13 mouse cellular contexts compared by ENCODE assay signal in genomic region chr16:95675212-95675611, GRCm38 (mm10). TPM values are rescaled to one million over a fixed set of nuclear protein-coding genes. Genes with fewer than 3 reads are reported as not detected.
DNase-seq lines count a peak whose midpoint lies in the region; ATAC-seq and TF ChIP-seq lines count a peak whose summit lies in the region.
"Had no signal": no experiment of that assay in that cellular context is flagged by ENCODE, and none has a peak within 500 bp of the region (broad histone marks: within the 10 kb centered on the region; RNA-seq: fewer than 3 reads in every experiment).

No protein-coding gene starts in this region.

- DNase-seq in lung, postnatal 0 days (ENCODE audit: low spot score), result peak; percentile 44
- DNase-seq in lung, postnatal 36 days, result no peak
- peak; percentile 27 for DNase-seq in embryonic facial prominence, embryonic 14.5 days (ENCODE audit: low spot score)
- no peak for DNase-seq in gastrocnemius, postnatal 10 days
- DNase-seq in cerebellum, adult 2 months, result no peak
- DNase-seq: cerebellum, adult 11 months; kidney, postnatal 10 days; left cerebral cortex, postnatal 4 days; thymus, adult 2 months had no signal

- no peak for TF ChIP-seq POLR2A in cerebellum, adult 2 months (IDR thresholded peaks at IDR 0.05; ENCODE audit: borderline replicate concordance, insufficient read depth, low read length)

- H3K4me2 ChIP-seq in lung, postnatal 0 days (replicated peaks; ENCODE audit: low read depth, low read length), result no peak overlapping the region
- H3K4me2 ChIP-seq in embryonic facial prominence, embryonic 14.5 days (ENCODE audit: low read depth, low read length), result no peak overlapping the region
- H3K4me2 ChIP-seq in limb, embryonic 13.5 days (replicated peaks), result no peak overlapping the region

- no peaks in the 10 kb centered on the region for H3K4me1 ChIP-seq in lung, postnatal 0 days (ENCODE audit: insufficient read depth, low read depth, low read length)
- peaks cover 16% of the 10 kb centered on the region for H3K4me1 ChIP-seq in embryonic facial prominence, embryonic 14.5 days (ENCODE audit: control insufficient read depth, insufficient read depth, low read length)
- H3K4me1 ChIP-seq in limb, embryonic 13.5 days, result peaks cover 22% of the 10 kb centered on the region
- no peaks in the 10 kb centered on the region for H3K4me1 ChIP-seq in cerebellum, adult 2 months (ENCODE audit: control insufficient read depth, insufficient read depth, low read length)

- 47% methylated on average over 11 of the region's 11 CpGs for WGBS in lung, postnatal 0 days
- 41% methylated on average over 11 of the region's 11 CpGs for WGBS in embryonic facial prominence, embryonic 14.5 days
- WGBS in limb, embryonic 13.5 days, result 39% methylated on average over 11 of the region's 11 CpGs
- 87% methylated on average over 11 of the region's 11 CpGs for WGBS in cerebellum, adult 2 months

- no peak overlapping the region for H3K9ac ChIP-seq in lung, postnatal 0 days (replicated peaks; ENCODE audit: low read depth)
- no peak overlapping the region for H3K9ac ChIP-seq in embryonic facial prominence, embryonic 14.5 days (ENCODE audit: low read depth, low read length)
- no peak overlapping the region for H3K9ac ChIP-seq in limb, embryonic 13.5 days

- H3K4me3 ChIP-seq in lung, postnatal 0 days (ENCODE audit: low read depth, low read length), result no peak overlapping the region
- H3K4me3 ChIP-seq in embryonic facial prominence, embryonic 14.5 days (ENCODE audit: low read depth, low read length), result no peak overlapping the region
- H3K4me3 ChIP-seq in limb, embryonic 13.5 days, result no peak overlapping the region
- no peak overlapping the region for H3K4me3 ChIP-seq in cerebellum, adult 2 months (replicated peaks; ENCODE audit: insufficient read depth, low read depth, low read length)

- no peak for TF ChIP-seq CTCF in lung, postnatal 0 days (IDR thresholded peaks at IDR 0.05)
- no peak for TF ChIP-seq CTCF in cerebellum, adult 2 months (IDR thresholded peaks at IDR 0.05; ENCODE audit: borderline replicate concordance, insufficient read depth, low read depth, low read length)

- H3K27ac ChIP-seq in lung, postnatal 0 days (ENCODE audit: low read length), result 0 out of 2 replicates have a peak overlapping the region, but pooled peaks have one; percentile 43
- H3K27ac ChIP-seq in embryonic facial prominence, embryonic 14.5 days (replicated peaks; ENCODE audit: low read depth, low read length), result peak overlapping the region; percentile 79; the same call in 1 of the 2 replicates
- peak overlapping the region; percentile 55; the same call in 1 of the 2 replicates for H3K27ac ChIP-seq in limb, embryonic 13.5 days
- H3K27ac ChIP-seq in cerebellum, adult 2 months (ENCODE audit: insufficient read depth, low read length), result no peak overlapping the region

- TF ChIP-seq EP300 in lung, postnatal 0 days (IDR thresholded peaks at IDR 0.05), result no peak

- no peaks in the 10 kb centered on the region for H3K27me3 ChIP-seq in lung, postnatal 0 days (replicated peaks; ENCODE audit: insufficient read depth, low read length)
- no peaks in the 10 kb centered on the region for H3K27me3 ChIP-seq in embryonic facial prominence, embryonic 14.5 days (replicated peaks; ENCODE audit: control insufficient read depth, insufficient read depth, low read length)
- H3K27me3 ChIP-seq in limb, embryonic 13.5 days, result no peaks in the 10 kb centered on the region
- no peaks in the 10 kb centered on the region for H3K27me3 ChIP-seq in cerebellum, adult 2 months (ENCODE audit: control insufficient read depth, insufficient read depth, low read length)
- H3K27me3 ChIP-seq: CH12.LX had no signal

- no peaks in the 10 kb centered on the region for H3K36me3 ChIP-seq in lung, postnatal 0 days (ENCODE audit: insufficient read depth, low read length)
- no peaks in the 10 kb centered on the region for H3K36me3 ChIP-seq in embryonic facial prominence, embryonic 14.5 days (ENCODE audit: control insufficient read depth, insufficient read depth, low read length)
- H3K36me3 ChIP-seq in limb, embryonic 13.5 days, result no peaks in the 10 kb centered on the region

- no peaks in the 10 kb centered on the region for H3K9me3 ChIP-seq in lung, postnatal 0 days (ENCODE audit: low read length)
- no peaks in the 10 kb centered on the region for H3K9me3 ChIP-seq in embryonic facial prominence, embryonic 14.5 days (ENCODE audit: control insufficient read depth, low read length)
- no peaks in the 10 kb centered on the region for H3K9me3 ChIP-seq in limb, embryonic 13.5 days

- ATAC-seq in lung, postnatal 0 days, result peak; percentile 53
- no peak for ATAC-seq in embryonic facial prominence, embryonic 14.5 days (ENCODE audit: low read depth)
- ATAC-seq in limb, embryonic 13.5 days (ENCODE audit: low FRiP score, low read depth), result 0 out of 2 replicates have a peak, but pooled peaks have one; percentile 17
- ATAC-seq in megakaryocyte, adult 5-6 weeks (ENCODE audit: poor library complexity, severe bottlenecking), result no peak
- ATAC-seq: hindbrain, embryonic 16.5 days had no signal

RNA-seq across cellular contexts. Expression of gene Ets2, which starts 26.7 kb away (rescaled TPM):
- 71.2 and 75.5 TPM in 2 replicates for polyA plus RNA-seq in lung, postnatal 0 days (2015; fragmentation: Nextera tagmentation; extraction: Ambion mirVana)
- polyA plus RNA-seq in embryonic facial prominence, embryonic 14.5 days (2014; fragmentation: Nextera tagmentation; extraction: Ambion mirVana), result 55.7 and 56.8 TPM in 2 replicates
- polyA plus RNA-seq in limb, embryonic 13.5 days (2015; fragmentation: Nextera tagmentation; extraction: Ambion mirVana), result 112 and 117 TPM in 2 replicates
- 10 to 100 TPM; 57.8 to 65.1 TPM for total RNA-seq in gastrocnemius, postnatal 10 days (2021)
- 45.0 and 56.2 TPM in 2 replicates for polyA plus RNA-seq in cerebellum, adult 2 months (2012; rRNA removed)
- total RNA-seq in megakaryocyte, adult 5-6 weeks (2015), result 7.6 and 8.7 TPM in 2 replicates
- 5.9 TPM in 2 replicates for total RNA-seq in megakaryocyte, adult 5-6 weeks (2017)

Comparison
In these comparisons a context has a peak if more than half of its experiments do, and no peak if none do; other contexts are left out.
1. DNase-seq: peak in lung, postnatal 0 days (single experiment) and embryonic facial prominence, embryonic 14.5 days (single experiment); none in lung, postnatal 36 days (single experiment), gastrocnemius, postnatal 10 days (single experiment) and cerebellum, adult 2 months (0 of 2).
2. ATAC-seq: peak in lung, postnatal 0 days (single experiment) and limb, embryonic 13.5 days (single experiment); none in embryonic facial prominence, embryonic 14.5 days (single experiment) and megakaryocyte, adult 5-6 weeks (single experiment).